Mouse (Mus musculus): ENCODE measurements around the gene Rfx7. TPM values are rescaled to one million over a fixed set of nuclear protein-coding genes. Genes with fewer than 3 reads are reported as not detected.
"Not testable (repeated sequence)": the region's sequence is repeated elsewhere in the genome, so short reads cannot be mapped to it uniquely, and the experiment has no call there.

Rfx7 gene
- polyA plus RNA-seq, 1 experiment = 6.5 TPM

DNA sequence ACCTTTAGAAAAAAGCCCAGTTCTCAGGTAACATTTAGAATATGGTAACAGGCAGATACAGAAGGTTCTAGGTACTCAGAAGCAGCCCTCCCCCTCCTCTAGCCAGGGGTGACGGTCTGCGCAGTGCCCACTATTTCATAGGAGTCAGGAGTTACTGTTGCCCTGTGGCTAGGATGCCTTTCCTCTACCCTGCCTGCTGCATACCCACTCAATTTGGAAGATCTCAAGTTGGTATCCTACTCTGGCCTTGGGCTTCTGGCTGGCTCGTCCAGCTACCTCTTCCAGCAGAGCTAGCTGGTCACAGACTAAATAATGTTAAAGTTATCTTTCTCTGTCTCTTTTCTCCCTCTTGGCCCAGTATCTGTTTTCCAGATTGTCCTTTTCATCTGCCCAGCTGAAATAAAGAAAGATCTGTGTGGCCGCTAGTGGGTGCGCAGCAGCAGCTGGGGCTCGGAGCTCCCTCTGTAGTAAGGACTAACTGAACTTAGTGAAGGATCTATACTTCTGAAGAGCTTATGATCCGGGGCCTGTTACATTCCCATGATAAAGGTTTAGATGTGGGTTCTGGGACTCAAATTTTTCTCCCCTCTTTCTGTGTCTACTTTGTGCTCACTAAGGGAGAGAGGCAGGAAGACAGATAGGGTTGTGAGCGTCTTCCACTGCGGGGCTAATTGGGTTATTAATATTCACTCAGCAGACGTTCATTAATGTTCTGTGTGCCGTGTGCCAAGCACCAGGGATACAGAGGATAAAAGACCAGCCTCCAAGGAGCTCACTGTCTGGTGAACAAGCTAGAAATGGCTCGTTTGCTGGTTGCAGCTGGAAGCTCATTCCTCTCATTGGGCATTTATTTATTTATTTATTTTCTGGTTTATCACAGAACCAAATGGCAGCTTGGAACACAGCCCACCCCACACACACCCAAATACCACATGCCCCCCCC lies 132.6 kb downstream of the Rfx7 start:
- no peak for DNase-seq (ENCODE audit: low read depth)

DNA sequence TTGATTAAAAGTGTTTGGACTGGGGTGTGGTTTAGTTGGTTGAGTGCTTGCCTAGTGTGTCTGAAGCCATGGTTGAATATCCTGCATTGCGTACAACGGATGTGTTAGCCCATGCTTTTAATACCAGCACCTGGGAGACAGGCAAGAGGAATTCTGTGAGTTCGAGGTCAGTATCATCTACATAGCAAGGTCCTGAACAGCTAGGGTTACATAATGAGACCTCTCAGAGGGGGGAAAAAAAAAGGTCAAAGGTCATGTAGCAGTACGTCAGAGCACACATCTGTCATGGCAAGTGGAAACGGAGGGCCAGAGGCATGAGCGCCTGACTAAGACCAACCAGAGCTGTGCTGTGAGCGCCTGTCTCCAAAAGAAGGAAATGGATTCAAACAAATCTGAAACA lies 133.5 kb downstream of the Rfx7 start:
- no peak for DNase-seq (ENCODE audit: low read depth)

DNA sequence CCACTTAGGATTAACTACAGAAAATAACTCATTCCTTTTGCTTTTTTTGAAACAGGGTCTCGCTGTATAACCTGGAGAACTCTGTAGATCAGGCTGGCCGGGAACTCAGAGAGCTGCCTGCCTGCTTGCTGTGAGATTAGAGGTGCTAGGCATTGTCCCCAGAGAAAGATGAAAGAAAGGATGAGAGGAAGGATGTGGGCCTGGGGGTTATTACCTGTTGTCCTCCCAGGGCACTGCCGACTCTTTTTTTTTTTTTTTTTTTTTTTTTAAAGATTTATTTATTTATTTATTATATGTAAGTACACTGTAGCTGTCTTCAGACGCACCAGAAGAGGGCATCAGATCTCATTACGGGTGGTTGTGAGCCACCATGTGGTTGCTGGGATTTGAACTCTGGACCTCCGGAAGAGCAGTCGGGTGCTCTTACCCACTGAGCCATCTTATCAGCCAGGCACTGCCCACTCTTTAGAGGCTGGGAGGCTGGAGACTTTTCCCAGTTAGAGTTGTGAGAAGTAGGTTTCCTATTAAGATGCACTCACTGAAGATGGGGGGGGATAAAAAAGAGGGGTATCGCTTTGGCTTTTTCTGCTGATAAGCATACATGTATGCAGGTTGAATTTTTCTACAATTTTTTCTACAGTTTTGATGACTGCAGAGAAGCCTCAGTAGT lies 134.4 kb downstream of the Rfx7 start:
- DNase-seq (ENCODE audit: low read depth) = not testable (repeated sequence)

DNA sequence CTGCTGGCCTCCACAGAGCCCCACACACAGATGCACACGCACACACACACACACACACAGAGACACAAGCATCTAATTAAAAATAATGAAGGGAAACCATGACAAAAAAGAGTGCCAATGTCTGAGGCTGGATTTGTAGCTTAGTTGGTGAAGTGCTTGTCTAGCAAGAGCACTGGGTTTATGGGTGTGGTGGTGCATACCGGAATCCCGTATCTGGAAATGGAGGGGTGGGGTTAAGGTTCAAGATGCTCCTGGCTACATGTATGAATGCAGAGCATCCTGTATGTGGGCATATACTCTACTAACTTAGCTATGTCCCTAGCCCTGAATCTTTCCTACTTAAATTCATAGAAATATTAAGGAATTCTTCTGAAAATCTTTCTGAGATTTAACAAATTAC lies 135.1 kb downstream of the Rfx7 start:
- no peak for DNase-seq (ENCODE audit: low read depth)

DNA sequence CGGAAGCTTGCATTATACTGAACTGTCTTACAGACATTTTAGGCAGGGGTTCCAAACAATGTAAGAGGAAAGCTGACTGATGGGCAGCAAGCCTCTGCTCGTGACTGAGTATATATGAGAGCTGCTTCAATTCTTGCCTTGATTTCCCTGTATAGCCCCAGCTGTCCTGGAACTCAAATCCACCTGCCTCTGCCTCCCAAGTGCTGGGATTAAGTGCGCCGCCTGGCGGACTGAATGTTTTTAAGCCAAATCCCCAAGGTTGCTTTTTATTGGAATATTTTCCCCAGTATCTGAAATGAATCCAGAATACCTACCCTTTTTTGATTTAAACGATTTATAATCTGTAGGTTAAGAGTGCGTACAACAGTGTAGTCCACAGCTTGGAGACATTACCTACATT lies 137.3 kb downstream of the Rfx7 start:
- no peak for DNase-seq (ENCODE audit: low read depth)

DNA sequence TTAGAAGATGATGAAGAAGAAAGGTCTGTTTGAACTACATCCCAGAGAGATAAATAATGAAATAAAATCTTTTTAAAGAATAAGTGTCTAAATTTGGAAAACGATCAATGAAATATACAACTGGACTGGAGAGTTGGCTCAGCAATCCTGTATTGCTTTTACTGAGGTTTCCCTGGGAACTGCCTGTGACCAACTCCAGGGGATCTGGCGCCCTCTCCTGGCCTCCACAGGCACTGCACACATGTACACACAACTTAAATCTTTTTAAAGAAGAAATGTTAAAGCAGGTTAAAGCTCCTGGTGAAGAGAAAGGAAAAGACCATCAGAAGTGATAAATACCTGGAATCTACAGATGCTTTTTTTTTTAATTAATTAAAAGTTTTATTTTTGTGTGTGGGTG lies 140.3 kb downstream of the Rfx7 start:
- DNase-seq (ENCODE audit: low read depth) = no peak

Other genes starting within 250 kb of the Rfx7 start
- 0.27 and 1.1 TPM in 2 replicates for gene Mns1, start 94.2 kb upstream of the Rfx7 start, polyA plus RNA-seq (2012; rRNA removed)
- gene Tex9, start 40.0 kb upstream of the Rfx7 start, polyA plus RNA-seq (2012; rRNA removed) = 3.2 and 4.0 TPM in 2 replicates
- gene Nedd4, start 130.1 kb downstream of the Rfx7 start, polyA plus RNA-seq (2012; rRNA removed) = 193 and 206 TPM in 2 replicates

Data from gonadal fat pad, adult 2 months (tissue).